Mouse (Mus musculus) sigmoid colon, adult 10 weeks (tissue): ENCODE measurements around the gene Gm9774. TPM values are rescaled to one million over a fixed set of nuclear protein-coding genes. Genes with fewer than 3 reads are reported as not detected.

ENCODE experiments used
- polyA plus RNA-seq: library from polyadenylated mRNA; stranded (reverse); fragments of 350-450 nt; fragmentation: Illumina TruSeq; extraction: RNeasy Lipid Tissue Mini Kit (QIAGEN cat#74804); gene quantifications from one replicate; pipeline ENCODE4 v1.2.3, GENCODE M21; 2014; ENCODE audit warnings: low read depth, low replicate concordance

The Gm9774 gene
- polyA plus RNA-seq, result 5.2 TPM

DNA sequence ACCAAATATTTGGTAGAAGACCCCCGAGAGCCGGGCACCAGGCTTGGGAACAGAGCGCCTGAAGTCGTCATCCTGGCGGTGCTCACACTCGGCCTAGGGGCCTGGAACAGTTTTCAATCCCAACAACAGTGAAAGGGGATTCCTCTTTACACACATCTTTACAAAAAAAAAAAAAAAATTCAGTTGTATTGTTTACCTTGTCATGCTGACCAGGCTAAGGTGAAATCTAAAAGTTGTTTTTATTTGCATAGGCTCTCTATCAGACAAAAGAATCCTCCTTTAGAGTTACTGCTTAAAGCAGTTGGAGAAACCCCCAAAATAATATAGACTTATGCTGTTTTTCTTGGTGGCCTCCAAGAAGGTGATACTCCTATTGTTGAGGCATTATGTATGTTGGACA lies at the start of gene Gm9774:
Gene Gm9774 (minus strand): TSS at position 101 of the 400 bp plus-strand sequence.

DNA sequence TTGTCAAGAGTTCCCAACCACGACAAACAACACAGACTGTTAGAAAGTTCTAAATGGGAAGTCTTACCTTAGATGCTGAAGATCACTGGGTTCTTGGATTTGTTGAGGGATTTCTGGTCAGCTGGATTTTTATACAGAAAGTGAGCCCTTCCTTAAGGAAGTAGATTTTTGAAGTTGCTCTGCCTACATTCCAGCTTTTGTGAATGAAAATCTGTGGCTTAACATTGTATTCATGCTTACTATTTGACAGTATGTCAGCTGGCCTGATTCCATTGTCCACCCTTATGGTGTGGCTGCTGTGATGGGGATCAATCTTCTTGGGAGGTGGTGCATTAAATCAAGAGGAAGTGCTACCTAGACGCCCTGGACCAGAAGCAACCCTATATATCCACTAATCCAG lies 29.4 kb upstream of the Gm9774 start, which contains the start of gene Sprr3:
Gene Sprr3 (minus strand): TSS at position 101 of the 400 bp plus-strand sequence.

GRCm38 (mm10) chr3:92438689-92439088 lies 9.5 kb upstream of the Gm9774 start, which contains the start of gene Sprr1b:
TSS of gene Sprr1b (minus strand) at chr3:92438789.

GRCm38 (mm10) chr3:92432282-92432681 lies 3.1 kb upstream of the Gm9774 start, which contains the start of gene Sprr2k:
TSS of gene Sprr2k (plus strand) at chr3:92432582.

DNA sequence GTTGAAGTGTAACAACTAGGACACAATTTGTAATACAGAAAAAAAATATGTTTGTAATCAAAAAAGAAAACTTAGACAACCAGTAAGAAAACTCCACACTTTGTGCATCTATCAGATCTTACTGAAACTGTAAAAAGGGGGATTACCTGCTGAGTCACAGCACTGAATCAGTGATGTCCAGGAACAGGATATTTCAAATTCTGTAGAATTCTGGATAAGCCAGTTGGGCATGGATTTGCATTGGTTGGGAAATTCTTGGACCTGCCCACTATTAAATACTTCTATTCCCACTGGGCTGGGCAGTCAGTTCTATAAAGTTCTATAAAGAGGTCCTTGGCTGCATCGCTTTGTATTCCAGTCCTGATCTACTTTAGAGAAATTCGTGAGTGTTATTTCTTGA lies 11.4 kb downstream of the Gm9774 start, which contains the start of gene Sprr2j-ps:
Gene Sprr2j-ps (plus strand): TSS at position 301 of the 400 bp plus-strand sequence.

GRCm38 (mm10) chr3:92407691-92408090 lies 21.5 kb downstream of the Gm9774 start, which contains the start of gene Sprr2i:
TSS of gene Sprr2i (plus strand) at chr3:92407991.

GRCm38 (mm10) chr3:92385385-92385784 lies 43.8 kb downstream of the Gm9774 start, which contains the start of gene Sprr2h:
TSS of gene Sprr2h (plus strand) at chr3:92385685.

Other genes with a start within 250 kb of the Gm9774 start
- gene Sprr2a1, start 213.6 kb downstream of the Gm9774 start, polyA plus RNA-seq, result 1,777 TPM
- 3,571 TPM for gene Sprr2a2, start 213.5 kb downstream of the Gm9774 start, polyA plus RNA-seq
- gene Sprr2a3, start 144.0 kb downstream of the Gm9774 start, polyA plus RNA-seq, result 333 TPM
- gene Sprr2b, start 112.8 kb downstream of the Gm9774 start, polyA plus RNA-seq, result not detected
- not detected for gene Sprr2d, start 90.3 kb downstream of the Gm9774 start, polyA plus RNA-seq
- gene Sprr2e, start 77.3 kb downstream of the Gm9774 start, polyA plus RNA-seq, result not detected
- not detected for gene Sprr2f, start 64.2 kb downstream of the Gm9774 start, polyA plus RNA-seq
- gene Sprr2h, start 43.7 kb downstream of the Gm9774 start, polyA plus RNA-seq, result not detected
- not detected for gene Sprr2i, start 21.4 kb downstream of the Gm9774 start, polyA plus RNA-seq
- not detected for gene Sprr2j-ps, start 11.3 kb downstream of the Gm9774 start, polyA plus RNA-seq
- gene Sprr2k, start 3.2 kb upstream of the Gm9774 start, polyA plus RNA-seq, result not detected
- gene Sprr1b, start 9.4 kb upstream of the Gm9774 start, polyA plus RNA-seq, result not detected
- gene Sprr3, start 29.3 kb upstream of the Gm9774 start, polyA plus RNA-seq, result not detected
- gene Sprr1a, start 56.5 kb upstream of the Gm9774 start, polyA plus RNA-seq, result 5.8 TPM
- gene Sprr4, start 71.1 kb upstream of the Gm9774 start, polyA plus RNA-seq, result not detected
- not detected for gene 2310046K23Rik, start 105.1 kb upstream of the Gm9774 start, polyA plus RNA-seq
- not detected for gene Ivl, start 144.3 kb upstream of the Gm9774 start, polyA plus RNA-seq
- not detected for gene Smcp, start 159.6 kb upstream of the Gm9774 start, polyA plus RNA-seq
- gene 2210017I01Rik, start 178.1 kb upstream of the Gm9774 start, polyA plus RNA-seq, result not detected
- gene Lce6a, start 192.2 kb upstream of the Gm9774 start, polyA plus RNA-seq, result not detected
- gene Lce1a1, start 218.9 kb upstream of the Gm9774 start, polyA plus RNA-seq, result not detected
- not detected for gene Lce1b, start 227.5 kb upstream of the Gm9774 start, polyA plus RNA-seq
- not detected for gene Lce1a2, start 240.9 kb upstream of the Gm9774 start, polyA plus RNA-seq
- gene Lce1c, start 249.8 kb upstream of the Gm9774 start, polyA plus RNA-seq, result not detected